Mouse (Mus musculus) spleen, postnatal 4 days (tissue): ENCODE measurements around the gene Srpk2.
"Not testable (repeated sequence)": the region's sequence is repeated elsewhere in the genome, so short reads cannot be mapped to it uniquely, and the experiment has no call there.

Experiments used
- DNase-seq, 2 experiments: peaks; one replicate each; pipeline ENCODE4 v3.0.0; 2022; ENCODE audit warnings: low spot score in 2 of 2

Gene Srpk2

DNA sequence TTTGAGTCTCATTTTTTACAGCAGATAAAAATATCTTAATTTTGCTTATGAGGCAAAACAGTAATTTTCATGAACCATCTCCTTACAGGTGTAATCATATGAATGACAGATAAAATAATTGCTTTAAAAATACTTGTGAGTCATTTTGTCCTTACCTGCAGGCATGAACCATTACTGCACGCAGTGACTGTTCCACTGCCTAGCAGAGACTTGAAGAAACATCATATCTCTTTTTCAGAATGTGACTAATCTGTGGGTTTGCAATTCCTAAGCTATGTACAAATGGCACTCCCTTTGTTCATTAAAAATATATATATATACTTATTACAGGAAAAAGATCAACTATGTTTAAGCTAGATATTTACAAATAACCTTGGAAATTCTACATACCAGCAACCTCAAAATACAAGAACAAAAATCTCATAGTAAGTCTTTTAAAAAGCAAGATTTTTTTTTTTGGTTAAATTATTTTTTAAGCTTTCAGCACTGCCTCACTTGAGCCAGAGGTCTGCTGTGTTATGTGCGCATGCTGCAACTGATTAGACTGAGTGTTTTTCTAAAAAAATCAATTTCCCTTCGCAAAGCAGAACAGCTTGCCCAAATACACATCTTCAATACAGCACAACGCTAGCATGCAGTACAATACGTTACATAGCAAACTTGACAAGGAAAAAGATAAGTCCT, 68.7 kb downstream of the Srpk2 start:
- no peak for DNase-seq

DNA sequence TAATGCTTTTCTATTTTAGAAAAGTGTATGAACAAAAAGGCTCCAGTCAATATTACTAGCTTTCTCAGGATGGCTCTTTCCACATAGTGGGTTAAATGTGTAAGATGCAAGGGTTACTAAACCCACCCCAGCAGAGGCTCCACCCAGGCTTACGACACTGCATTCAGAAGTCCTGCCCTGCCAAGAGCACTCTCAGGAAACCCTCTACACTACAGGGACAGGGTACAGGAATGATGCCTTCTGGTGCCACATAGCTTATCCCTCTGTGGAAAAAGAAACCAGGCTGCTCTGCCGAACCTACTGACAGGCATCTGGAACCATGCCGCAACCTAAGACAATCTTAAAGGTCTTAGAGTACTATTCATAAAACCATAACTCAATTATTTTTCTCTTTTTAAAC, 71.6 kb downstream of the Srpk2 start:
- no peak for DNase-seq

DNA sequence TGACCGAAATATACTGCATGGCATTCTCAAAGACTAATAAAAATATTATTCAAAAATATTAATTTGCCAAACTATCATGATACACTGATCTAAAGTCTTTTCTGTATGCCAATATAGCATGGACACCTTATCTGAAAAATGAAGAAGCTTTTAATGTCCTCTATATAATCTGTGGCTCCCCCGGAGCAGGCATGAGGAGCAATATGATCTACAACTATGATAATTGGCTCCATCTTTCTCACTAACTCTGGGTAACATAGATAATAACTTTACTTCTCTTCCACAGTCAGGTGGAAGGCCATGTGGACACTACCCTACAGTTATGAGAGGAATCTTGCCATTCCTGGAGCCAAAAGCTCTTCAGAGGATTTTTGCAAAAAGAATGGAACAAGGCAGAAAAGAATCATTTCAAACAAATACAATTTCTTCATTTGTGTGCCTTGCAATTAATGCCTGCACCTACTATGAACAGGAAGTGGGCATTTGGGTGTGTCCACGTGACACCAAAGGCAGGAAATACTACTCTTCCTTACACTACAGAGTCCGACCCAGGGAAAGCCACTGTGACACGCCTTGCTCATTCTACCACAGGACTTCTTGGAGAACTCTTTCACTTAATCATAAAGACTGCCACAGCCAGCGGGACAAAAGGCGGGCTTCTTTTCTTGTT, 80.2 kb downstream of the Srpk2 start:
- no peak for DNase-seq

DNA sequence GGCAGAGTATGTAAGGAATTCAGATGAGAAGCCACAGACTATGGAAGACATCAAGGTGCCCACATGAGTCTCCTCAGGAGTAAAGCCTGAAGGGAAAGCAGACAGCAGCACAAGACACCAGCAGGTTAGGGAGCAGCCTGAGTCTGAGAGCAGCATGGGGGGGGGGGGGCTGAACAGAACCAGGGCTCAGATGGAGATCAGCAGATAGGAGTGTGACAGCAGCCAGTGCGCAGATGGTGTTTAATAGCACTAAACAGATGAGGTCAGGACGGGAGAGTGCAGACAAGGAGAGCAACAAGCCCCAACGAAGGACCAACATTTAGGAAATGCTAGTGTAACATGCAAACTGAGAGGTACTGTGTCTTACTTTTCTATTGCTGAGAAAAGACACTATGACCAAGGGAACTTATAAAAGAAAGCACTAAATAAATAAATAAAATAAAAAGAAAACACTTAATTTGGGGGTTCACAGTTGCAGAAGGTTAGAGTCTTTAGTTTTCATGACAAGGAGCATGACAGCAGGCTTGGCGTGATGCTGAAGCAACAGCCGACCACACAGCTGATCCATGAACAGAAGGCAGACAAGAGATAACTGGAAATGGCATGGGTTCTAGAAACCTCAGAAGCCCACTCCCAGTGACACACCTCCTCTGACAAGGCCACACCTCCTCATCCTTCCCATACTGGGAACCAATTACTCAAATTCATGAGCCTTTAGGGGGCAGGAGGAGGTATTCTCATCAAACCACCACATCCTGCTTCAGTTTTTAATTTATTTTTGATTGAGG, 84.5 kb downstream of the Srpk2 start:
- no peak for DNase-seq

DNA sequence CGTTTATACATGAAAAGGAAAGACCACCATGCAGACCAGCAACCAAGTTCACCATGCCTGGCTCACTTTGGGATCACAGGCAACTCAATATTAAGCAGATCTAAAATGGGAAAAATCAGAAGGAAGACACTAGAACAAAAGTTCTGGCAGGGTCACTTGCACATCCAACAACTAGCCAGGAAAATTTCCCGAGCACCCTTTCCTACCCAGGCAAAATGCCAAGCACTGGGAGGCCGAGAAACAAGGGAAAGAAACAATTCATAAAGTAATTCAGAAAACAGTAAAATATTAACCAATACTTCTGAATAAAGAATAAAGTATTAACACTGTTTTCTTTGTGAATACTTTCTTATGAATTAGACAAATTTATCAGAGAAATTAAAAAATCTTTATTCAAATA, 85.2 kb downstream of the Srpk2 start:
- DNase-seq: no peak

DNA sequence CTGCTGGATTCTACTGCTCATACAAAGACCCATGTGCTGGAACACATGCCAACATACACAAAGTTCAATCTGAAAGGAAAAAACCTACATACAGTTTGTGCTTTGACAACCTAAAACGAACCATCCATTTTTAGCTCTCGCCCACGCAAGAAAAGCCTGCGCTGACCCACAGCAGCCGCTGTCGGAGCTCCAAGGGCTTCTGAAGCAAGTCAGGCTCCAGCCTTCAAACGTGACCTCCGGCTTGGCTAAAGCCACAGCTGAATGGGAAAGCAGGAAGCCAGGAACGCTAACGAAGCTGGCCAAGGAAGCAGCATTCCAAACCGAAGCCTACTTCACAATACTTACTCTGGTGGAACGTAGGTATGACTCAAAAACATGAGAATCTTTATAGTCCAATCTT, 85.9 kb downstream of the Srpk2 start:
- DNase-seq: no peak

DNA sequence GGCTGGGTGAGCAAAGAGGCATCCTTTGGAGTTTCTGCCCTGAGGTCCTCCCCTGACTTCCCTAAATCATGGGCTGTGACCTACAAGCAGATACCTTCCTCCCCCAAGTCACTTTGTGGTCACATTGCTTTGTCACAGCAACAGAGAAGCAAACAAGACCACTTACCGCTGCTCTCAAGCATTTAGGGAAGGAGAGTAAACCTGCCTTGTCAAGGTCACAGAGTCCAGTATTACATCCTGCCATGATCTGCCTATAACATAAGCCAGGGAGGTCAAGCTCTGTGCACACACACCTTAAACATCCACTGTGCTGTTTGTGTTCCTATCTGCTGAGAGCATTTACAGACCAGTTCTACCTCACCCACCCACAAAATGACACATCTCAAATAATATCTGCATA, 86.4 kb downstream of the Srpk2 start:
- DNase-seq: no peak

DNA sequence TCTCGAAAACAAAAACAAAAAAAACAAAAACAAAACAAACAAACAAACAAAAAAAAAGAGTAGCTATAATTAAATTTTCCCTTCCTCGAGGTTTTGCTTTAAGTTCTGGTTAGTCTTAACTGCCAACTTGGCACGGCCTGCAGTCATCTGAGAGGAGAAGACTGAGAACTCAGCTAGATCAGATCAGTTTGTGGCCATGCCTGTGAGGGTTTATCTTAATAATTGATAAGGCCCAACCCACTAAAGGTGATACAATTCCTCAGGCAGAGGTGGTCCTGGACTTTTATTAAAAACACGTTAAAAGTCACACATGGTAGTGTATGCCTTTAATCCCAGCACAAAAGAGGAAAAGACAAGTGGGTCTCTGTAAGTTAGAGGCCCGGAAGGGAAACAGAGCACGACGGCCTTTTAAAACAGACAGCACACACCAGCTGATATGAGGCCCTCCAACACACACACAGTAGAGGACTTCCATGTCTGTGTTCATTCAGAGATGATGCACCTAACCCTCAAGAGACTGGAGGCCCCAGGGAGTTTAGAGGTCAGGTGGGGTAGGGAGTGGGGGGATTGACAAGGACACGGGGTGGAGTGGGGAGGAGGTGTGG, 87.1 kb downstream of the Srpk2 start:
- no peak for DNase-seq

DNA sequence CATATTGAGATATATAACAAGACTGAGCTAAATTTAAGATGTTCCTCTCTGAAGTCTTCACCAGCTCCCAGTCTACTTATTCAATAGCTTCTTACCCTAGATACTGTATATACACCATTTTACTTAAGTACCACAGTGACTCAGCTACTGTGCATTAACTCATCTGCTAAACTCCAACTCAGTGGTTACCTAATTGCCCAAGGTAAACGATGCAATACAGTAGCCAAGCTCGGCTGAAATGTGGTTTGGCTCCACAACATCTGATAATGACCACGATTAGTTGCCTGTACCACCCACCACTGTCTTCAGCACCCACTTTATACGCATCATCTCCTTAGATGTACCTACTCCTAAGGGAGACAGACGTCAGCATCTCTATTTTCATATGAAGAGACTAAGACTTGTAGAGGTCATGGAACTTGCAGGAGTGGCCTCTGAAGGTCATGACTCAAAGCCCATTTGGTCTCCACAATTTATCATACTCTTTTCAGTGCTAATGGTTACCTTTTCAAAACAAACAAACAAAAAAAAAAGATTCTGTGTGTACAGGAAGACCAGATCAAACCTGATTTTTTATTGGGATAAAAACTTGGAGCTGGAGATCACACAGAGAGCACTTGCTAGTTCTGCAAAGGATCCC, 88.0 kb downstream of the Srpk2 start:
- no peak for DNase-seq

DNA sequence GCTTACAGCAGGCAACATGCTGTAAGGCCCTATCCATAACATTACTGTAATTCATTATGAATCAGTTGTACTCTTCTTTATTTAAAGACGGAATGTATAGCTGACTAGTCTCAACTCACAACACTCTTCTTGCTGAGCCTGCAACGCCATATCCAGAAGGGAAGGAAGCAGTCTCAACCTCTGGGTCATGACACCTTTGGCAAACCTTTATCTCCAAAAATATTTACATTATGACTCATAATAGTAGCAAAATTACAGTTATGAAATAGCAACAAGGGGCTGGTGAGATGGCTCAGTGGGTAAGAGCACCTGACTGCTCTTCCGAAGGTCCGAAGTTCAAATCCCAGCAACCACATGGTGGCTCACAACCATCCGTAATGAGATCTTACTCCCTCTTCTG, 94.1 kb downstream of the Srpk2 start:
- not testable (repeated sequence) for DNase-seq

DNA sequence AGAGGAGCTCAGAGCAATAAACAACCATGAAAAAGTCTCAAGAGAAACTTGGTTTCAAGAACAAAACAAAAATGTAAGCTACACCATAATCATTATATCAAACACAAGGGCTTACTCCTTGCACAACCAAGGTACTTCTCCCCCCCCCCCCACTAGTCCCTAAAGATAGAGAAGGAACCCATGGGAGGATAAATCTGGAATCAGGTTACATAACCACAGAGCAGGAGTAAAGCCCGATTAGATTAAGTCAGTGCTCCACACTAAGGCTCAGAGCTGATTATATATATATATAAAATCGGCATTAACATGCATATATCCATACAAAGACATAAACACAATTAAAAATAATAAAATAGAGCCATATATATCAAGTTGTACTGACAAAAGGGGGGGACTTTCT, 96.8 kb downstream of the Srpk2 start:
- no peak for DNase-seq

DNA sequence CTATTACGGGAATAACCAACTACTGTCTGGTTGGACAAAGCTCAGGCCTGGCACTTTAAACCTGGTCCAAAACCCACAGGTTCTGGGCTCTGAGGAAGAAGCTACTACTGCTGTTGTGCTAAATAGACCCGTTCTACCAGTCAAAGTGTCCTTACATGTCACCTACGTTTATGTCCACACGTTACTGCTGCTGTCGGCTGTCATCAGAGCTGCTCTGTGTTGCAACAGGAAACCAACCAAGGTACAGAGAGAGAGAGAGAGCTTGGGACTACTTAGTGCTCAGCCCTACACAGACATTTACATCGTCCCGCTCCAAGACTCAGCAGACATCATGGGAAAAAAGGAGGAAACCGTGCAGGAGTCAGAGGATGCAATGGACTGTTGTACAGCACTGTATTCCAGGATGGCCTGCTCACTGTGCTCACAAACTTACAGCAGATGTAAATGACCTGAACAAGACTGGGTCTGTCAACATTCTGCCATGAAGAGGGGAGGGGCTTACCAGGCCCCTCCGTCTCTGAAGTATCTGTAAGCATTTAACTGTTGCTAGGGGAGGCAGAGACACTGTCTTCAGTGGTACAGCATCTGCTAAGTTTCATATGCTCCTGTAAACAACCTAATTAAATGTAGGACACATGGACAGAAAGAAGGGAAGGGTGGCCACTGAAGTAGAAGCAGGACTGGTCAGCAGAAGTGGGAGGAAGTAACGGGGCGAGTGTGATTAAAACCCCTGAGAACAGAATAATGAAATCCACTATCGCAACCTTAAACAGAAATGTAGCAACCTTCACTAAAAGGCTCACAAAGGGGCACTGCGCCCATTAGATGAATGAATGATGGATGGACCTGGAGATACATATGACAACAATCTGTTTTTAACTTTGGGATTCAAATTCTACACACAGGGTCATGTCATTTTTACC, 97.6 kb downstream of the Srpk2 start:
- no peak for DNase-seq

DNA sequence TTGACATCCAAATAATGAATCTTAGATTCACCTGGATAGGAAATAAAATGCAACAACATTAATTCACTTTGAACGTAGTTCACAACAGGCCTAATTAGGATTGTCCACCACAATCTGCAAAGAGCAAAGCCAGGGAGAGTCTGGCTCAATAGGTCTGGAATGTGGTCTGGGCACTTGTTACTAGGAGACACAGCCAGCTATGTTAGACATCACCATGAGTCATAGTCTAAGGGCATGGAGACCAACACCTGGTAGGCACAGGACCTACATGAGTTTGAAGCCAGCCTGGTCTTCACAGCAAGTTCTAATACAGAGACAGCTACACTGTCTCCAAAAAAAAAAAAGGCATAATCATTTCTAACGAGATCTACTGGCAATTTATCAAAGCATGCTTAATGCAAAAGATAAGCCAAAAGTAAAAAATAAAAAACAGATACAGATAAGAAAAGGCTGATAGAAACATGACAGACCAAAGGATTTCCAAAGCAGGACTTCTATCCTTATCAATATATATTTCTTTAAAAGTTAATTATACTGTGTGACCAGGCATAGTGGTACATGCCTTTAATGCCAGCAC, 102.8 kb downstream of the Srpk2 start:
- DNase-seq: no peak

DNA sequence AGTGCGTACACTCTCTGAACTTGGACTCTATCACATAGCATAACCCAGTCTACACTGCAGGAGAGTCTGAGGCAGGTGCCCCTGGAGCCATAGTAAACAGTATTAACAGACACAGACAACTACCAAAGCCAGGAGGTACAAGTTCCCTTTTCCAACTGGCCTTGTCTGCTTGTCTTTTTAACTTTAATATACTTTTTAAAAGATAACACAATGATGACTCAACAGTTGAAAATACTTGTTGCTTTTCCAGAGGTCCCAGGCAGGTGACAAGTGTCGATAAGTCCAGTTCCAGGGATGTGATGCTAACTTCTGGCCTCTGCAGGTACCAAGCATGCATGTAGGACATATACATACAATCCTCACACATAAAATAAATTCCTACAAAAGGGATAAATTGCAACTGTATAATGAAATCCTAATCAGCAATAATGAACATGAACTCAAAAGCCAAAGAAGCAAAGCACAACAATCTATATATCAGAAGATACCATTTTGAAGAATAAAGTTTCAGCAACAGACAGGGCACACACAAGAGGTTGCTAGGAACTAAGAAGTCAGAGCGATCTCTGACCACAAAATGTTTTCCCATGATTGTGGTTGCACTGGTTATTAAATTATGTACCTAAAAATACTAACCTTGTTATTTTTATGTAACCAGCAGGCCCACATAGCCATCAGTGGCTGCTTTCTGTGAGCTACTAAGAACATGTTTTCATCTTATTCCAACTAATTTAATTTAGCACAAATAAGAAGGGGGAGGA, 105.1 kb downstream of the Srpk2 start:
- DNase-seq: no peak

DNA sequence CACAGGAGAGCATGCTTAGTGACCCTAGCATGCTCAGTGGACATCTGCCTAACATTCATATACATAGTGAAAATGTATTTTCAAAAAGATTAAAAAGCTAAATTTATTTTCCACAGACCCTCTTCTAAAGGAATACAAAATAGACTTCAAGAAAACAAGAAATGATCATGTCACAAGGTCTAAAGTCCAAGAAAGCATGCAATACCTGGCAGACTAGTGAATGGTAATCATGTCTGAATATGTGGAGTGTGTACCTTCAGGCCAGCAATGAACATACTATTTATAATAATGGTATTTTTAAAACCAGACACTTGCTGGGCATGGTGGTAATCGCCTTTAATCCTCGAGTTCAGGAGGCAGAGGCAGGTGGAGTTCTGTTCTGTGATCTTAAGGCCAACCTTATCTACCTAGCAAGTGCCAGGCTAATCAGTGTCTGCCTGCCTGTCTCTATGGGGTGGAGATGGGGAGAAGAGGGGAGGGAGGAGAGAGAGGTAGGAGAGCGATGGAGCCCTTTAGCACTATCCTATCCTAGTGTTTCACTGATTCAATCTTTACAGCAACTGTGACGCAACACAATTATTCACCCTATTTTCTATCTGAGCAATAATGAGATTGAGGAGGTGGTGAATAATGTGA, 106.0 kb downstream of the Srpk2 start:
- DNase-seq: no peak

DNA sequence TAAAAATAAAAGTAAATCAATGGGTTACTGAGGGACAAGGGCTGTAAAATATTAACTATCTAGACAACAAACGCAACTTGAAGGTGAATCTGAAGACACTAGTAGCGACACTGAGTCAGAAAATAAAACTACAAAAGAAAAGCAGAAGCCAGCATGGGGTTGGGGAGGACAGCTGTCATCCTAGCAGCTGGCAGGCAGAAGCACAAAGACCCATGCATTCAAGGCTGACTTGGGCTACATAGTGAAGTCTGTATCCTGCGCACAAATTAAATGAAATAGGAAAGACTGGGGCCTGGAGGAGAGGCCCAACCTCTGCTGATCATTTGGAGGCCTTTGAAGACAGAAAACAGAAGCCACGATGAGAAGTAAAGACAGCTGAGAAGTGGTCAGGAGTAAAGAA, 106.6 kb downstream of the Srpk2 start:
- DNase-seq: no peak

DNA sequence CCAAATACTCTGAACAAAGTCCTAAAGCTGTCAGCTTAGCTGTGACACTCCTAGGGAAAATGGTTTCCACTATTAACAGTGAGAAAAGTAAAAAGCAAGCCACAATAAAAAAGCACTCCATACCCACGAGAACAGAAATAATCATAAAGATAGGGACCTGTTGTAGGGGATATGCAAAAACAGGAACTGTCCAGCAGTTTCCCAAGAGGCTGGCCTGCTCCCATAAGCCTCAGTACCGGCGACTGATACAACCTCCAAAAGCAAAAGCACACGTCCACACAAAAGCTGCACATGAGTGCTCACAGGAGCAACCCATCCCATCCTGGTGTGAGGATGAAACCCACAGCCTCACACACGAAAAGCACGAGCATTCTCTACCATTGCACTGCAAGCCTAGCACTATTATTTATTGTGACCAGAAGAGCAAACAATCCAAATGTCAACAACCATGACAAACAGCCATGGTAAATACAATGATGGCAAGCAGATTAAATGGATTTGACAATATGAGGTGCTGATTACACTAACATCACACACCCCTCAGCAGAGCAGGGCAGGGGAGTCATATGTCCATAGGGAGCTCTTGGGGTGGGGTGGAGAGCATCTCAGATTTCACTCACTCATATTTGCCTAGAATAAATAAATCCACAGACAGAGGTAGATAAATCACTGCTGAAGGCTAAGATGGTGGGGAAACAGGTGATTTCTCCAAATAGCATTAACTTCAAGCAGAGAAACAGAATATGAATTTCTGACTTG, 107.9 kb downstream of the Srpk2 start:
- no peak for DNase-seq

DNA sequence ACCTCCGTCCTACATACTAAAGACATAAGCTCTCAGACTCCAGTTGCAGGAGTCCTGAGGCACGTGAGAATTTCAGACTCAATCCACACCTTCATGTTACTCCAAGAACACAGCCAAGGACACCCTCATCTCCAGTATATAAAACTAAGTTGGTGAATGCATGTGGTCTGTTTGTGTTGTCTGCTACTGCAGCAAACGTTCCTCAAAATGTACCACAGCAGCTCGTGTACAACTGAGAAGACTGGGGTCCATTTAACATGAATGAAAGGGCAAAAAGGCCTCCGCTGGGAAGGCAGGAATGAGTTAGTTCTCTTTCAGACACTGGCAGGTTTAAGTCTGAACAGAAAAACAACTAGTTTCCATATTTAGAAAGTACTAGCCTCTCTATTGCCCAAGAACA, 110.5 kb downstream of the Srpk2 start:
- DNase-seq: no peak

DNA sequence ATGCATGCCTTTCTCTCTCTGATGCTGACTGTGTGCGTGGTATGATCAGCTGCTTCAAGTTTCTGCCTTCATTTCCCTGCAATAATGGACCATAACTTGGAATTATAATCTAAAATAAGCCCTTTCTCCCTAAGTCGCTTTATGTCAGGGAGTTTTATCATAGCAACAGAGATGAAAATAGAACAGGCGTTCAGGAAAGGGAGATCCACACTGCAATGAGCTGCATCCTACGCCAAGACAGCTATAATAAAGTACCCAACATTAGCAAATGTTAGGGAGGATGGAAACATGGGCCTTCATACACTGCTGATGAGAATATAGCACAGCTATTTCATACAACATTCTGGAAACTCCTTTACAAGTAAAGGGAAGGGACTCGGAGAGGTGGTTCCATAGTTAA, 116.2 kb downstream of the Srpk2 start:
- no peak for DNase-seq
